Mouse (Mus musculus) limb, embryonic 14.5 days (tissue): ENCODE results near the gene Abcc8. TPM values are rescaled to one million over a fixed set of nuclear protein-coding genes. Genes with fewer than 3 reads are reported as not detected.

Source experiments
- ATAC-seq: fragments of 200-750 bp; cut with Nextera tagmentation; 2 replicates; pipeline ENCODE4 v1.8.0; 2017; ENCODE audit warnings: low read depth, moderate number of reproducible peaks, moderate TSS enrichment; ENCODE audit not compliant: low FRiP score
- DNase-seq: peaks from one replicate; pipeline ENCODE4 v3.0.0-alpha.2; 2015; ENCODE audit warnings: low spot score
- H3K27ac ChIP-seq: fragments of 300-500 bp; sonication (generic); replicated peaks from 2 replicates; pipeline ENCODE4 v1.5.1; 2014; ENCODE audit warnings: low read depth, mild to moderate bottlenecking, low read length, moderate library complexity, mixed read lengths
- H3K27me3 ChIP-seq: fragments of 300-500 bp; sonication (generic); 2 replicates; pipeline ENCODE4 v1.6.1; 2014; ENCODE audit warnings: low read length, mixed read lengths; ENCODE audit not compliant: control insufficient read depth, insufficient read depth
- H3K36me3 ChIP-seq: fragments of 300-500 bp; sonication (generic); 2 replicates; pipeline ENCODE4 v1.6.1; 2014; ENCODE audit warnings: mild to moderate bottlenecking, low read length, moderate library complexity, mixed read lengths; ENCODE audit not compliant: control insufficient read depth, insufficient read depth
- H3K4me1 ChIP-seq: fragments of 300-500 bp; sonication (generic); 2 replicates; pipeline ENCODE4 v1.6.1; 2014; ENCODE audit warnings: antibody characterized with exemption, low read length, mixed read lengths; ENCODE audit not compliant: control insufficient read depth, insufficient read depth
- H3K4me2 ChIP-seq: fragments of 300-500 bp; sonication (generic); replicated peaks from 2 replicates; pipeline ENCODE4 v1.6.1; 2014; ENCODE audit warnings: low read depth, mild to moderate bottlenecking, low read length, moderate library complexity; ENCODE audit not compliant: severe bottlenecking
- H3K4me3 ChIP-seq: fragments of 300-500 bp; sonication (generic); replicated peaks from 2 replicates; pipeline ENCODE4 v1.5.1; 2014; ENCODE audit warnings: low read length
- H3K9ac ChIP-seq: fragments of 300-500 bp; sonication (generic); 2 replicates; pipeline ENCODE4 v1.6.1; 2014; ENCODE audit warnings: mild to moderate bottlenecking, low read depth, low read length, moderate library complexity; ENCODE audit not compliant: severe bottlenecking
- H3K9me3 ChIP-seq: fragments of 300-500 bp; sonication (generic); 2 replicates; pipeline ENCODE4 v1.6.1; 2016; ENCODE audit warnings: low read length; ENCODE audit not compliant: control insufficient read depth
- POLR2A ChIP-seq: fragments of 200-500 bp; IDR thresholded peaks from 2 replicates; pipeline ENCODE4 v1.8.0; 2012; ENCODE audit warnings: inconsistent platforms, mild to moderate bottlenecking, moderate library complexity, borderline replicate concordance; ENCODE audit not compliant: insufficient read depth, insufficient read length; ENCODE audit errors: extremely low read depth
- WGBS: fragments of 180-500 bp; shearing (Covaris S2); extraction: QIAGEN DNeasy Blood & Tissue Kit; methylation state at CpG from one replicate; pipeline ENCODE4 v1.1.7; 2014; 5-methylcytosine and 5-hydroxymethylcytosine counted together
- polyA plus RNA-seq, 2 experiments: library from polyadenylated mRNA; depleted of rRNA in 1 of 2; stranded (reverse) in 1 of 2; unstranded in 1 of 2; fragments of >200 nt; fragmentation: Nextera tagmentation in 1 of 2; extraction: Ambion mirVana in 1 of 2; gene quantifications; 2 replicates each; pipeline versions ENCODE4 v1.2.1 to v1.2.3; 2012 to 2014

The Abcc8 gene
- polyA plus RNA-seq, 2 experiments = 1.5 to 2.6 TPM

- 91% methylated on average over 7 of the region's 7 CpGs for WGBS
- no peak for ATAC-seq
Measured at GRCm38 (mm10) chr7:46167901-46168300, 11.9 kb downstream of the Abcc8 start.

GRCm38 (mm10) chr7:46165876-46166275 is 14.0 kb downstream of the Abcc8 start:
- H3K36me3 ChIP-seq = no peaks in the 10 kb centered on the region
- 93% methylated on average over 11 of the region's 11 CpGs for WGBS
- no peak overlapping the region for H3K27ac ChIP-seq
- ATAC-seq (no peak), DNase-seq (no peak)
- no peaks in the 10 kb centered on the region for H3K9me3 ChIP-seq
- no peak overlapping the region for H3K9ac ChIP-seq
- H3K27me3 ChIP-seq = no peaks in the 10 kb centered on the region
- no peak overlapping the region for H3K4me3 ChIP-seq
- no peaks in the 10 kb centered on the region for H3K4me1 ChIP-seq
- no peak for TF ChIP-seq POLR2A
- no peak overlapping the region for H3K4me2 ChIP-seq

More at GRCm38 (mm10) chr7:46167901-46168300, 11.9 kb downstream of the Abcc8 start:
- H3K9ac ChIP-seq = no peak overlapping the region
- H3K9me3 ChIP-seq = no peaks in the 10 kb centered on the region
- no peak for DNase-seq
- no peak for TF ChIP-seq POLR2A
- no peak overlapping the region for H3K27ac ChIP-seq
- H3K36me3 ChIP-seq = no peaks in the 10 kb centered on the region
- H3K4me2 ChIP-seq = no peak overlapping the region
- no peaks in the 10 kb centered on the region for H3K4me1 ChIP-seq
- H3K27me3 ChIP-seq = no peaks in the 10 kb centered on the region
- H3K4me3 ChIP-seq = no peak overlapping the region

- no peak for ATAC-seq
- Histone ChIP-seq H3K36me3 (no peaks in the 10 kb centered on the region), H3K4me1 (no peaks in the 10 kb centered on the region), H3K27ac (no peak overlapping the region), H3K4me3 (no peak overlapping the region), H3K9me3 (no peaks in the 10 kb centered on the region), H3K27me3 (no peaks in the 10 kb centered on the region), H3K9ac (no peak overlapping the region), H3K4me2 (no peak overlapping the region)
- DNase-seq = no peak
- TF ChIP-seq POLR2A = no peak
- 80% methylated on average over 5 of the region's 5 CpGs for WGBS
Measured at GRCm38 (mm10) chr7:46162731-46163130, 17.1 kb downstream of the Abcc8 start.

- Histone ChIP-seq H3K4me3 (no peak overlapping the region), H3K36me3 (no peaks in the 10 kb centered on the region), H3K9ac (no peak overlapping the region), H3K9me3 (no peaks in the 10 kb centered on the region), H3K4me1 (no peaks in the 10 kb centered on the region), H3K27me3 (no peaks in the 10 kb centered on the region), H3K27ac (no peak overlapping the region), H3K4me2 (no peak overlapping the region)
- DNase-seq (no peak), ATAC-seq (no peak)
- WGBS = 66% methylated on average over 11 of the region's 11 CpGs
- no peak for TF ChIP-seq POLR2A
Measured at GRCm38 (mm10) chr7:46162132-46162727, 17.6 kb downstream of the Abcc8 start.

GRCm38 (mm10) chr7:46161615-46162014 is 18.2 kb downstream of the Abcc8 start:
- no peaks in the 10 kb centered on the region for H3K27me3 ChIP-seq
- ATAC-seq (no peak), DNase-seq (no peak)
- 47% methylated on average over 3 of the region's 3 CpGs for WGBS
- no peak overlapping the region for H3K27ac ChIP-seq
- no peak overlapping the region for H3K9ac ChIP-seq
- H3K4me1 ChIP-seq = no peaks in the 10 kb centered on the region
- H3K9me3 ChIP-seq = no peaks in the 10 kb centered on the region
- no peaks in the 10 kb centered on the region for H3K36me3 ChIP-seq
- H3K4me3 ChIP-seq = no peak overlapping the region
- no peak overlapping the region for H3K4me2 ChIP-seq
- no peak for TF ChIP-seq POLR2A
